Mouse (Mus musculus): ENCODE data around the gene Mlip. TPM values are rescaled to one million over a fixed set of nuclear protein-coding genes. Genes with fewer than 3 reads are reported as not detected.

Mlip gene
- 9.9 and 11.8 TPM in 2 replicates for polyA plus RNA-seq (2015; fragmentation: Nextera tagmentation; extraction: Ambion mirVana)

DNA sequence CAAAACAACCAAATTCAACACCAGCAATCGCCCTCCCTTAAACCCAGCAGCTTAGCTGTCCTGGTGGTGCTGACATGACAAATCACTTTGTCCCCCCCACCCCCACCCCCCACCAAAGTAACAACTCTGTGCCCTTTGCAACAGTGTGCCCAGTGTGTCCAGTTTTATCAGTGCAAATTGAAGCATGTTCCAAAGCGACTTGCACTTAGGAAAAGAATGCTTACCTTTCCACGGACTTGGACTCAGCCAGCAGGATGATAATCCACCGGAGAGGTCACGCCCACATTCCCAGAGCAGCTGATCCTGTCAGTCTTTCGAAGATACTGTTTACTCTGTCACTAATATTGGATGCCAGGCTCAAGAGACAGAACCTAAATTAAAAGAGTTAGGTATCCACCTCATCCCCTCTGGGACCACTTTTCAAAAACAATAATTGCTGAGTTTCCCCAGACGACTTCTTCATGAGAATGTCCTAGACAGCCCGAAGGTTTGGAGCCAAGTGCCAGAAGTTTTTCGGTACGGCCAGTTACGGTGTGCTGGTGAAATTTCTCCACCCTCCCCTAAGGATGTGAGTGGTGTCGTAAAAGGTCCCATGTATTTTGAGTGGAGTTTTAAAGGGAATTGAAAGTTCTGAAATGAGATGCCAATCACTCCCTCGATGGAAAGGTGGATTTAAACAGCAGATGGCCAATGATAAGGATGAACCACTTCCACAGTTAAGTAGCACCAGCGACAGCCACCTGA lies at the start of gene Mlip:
Mlip (minus strand) TSS at position 538 of the 744 bp plus-strand sequence.

Other genes starting within 250 kb of the Mlip start
- 5.5 and 5.8 TPM in 2 replicates for gene Lrrc1, start 191.9 kb upstream of the Mlip start, polyA plus RNA-seq (2015; fragmentation: Nextera tagmentation; extraction: Ambion mirVana)

Data from neural tube, postnatal 0 days (tissue).